Mouse (Mus musculus): ENCODE results near the gene Ebpl. TPM values are rescaled to one million over a fixed set of nuclear protein-coding genes. Genes with fewer than 3 reads are reported as not detected.

The Ebpl gene
- 10.3 and 13.0 TPM in 2 replicates for polyA plus RNA-seq (2014; fragmentation: Nextera tagmentation; extraction: Ambion mirVana)

- Histone ChIP-seq H3K9me3 (ENCODE audit: control insufficient read depth, low read length) (no peaks in the 10 kb centered on the region), H3K4me1 (ENCODE audit: control insufficient read depth, insufficient read depth, low read length) (0 out of 2 replicates have a peak, but pooled peaks cover 5% of the 10 kb centered on the region), H3K36me3 (ENCODE audit: control insufficient read depth, insufficient read depth, low read length) (no peaks in the 10 kb centered on the region; the same call in 1 of the 2 replicates), H3K4me3 (ENCODE audit: low read length) (peak within 1 kb of the TSS; percentile 59), H3K9ac (ENCODE audit: low read depth, low read length) (peak within 1 kb of the TSS; percentile 72), H3K4me2 (replicated peaks; ENCODE audit: low read depth, low read length) (peak within 1 kb of the TSS; percentile 49), H3K27me3 (ENCODE audit: control insufficient read depth, insufficient read depth, low read length) (no peaks in the 10 kb centered on the region), H3K27ac (ENCODE audit: low read depth, low read length) (peak within 1 kb of the TSS; percentile 75)
- under 1% methylated on average over 40 of the region's 40 CpGs for WGBS
- peak; percentile 97 for ATAC-seq (ENCODE audit: low FRiP score, low TSS enrichment)
These were observed at the start of gene Ebpl for GRCm38 (mm10) chr14:61360131-61360980. Gene Ebpl, minus strand, starts transcription at chr14:61360439.

- ATAC-seq (ENCODE audit: low FRiP score, low TSS enrichment): no peak
- WGBS: 56% methylated on average over 2 of the region's 2 CpGs
- Histone ChIP-seq H3K27me3 (ENCODE audit: control insufficient read depth, insufficient read depth, low read length) (no peaks in the 10 kb centered on the region), H3K4me1 (ENCODE audit: control insufficient read depth, insufficient read depth, low read length) (no peaks in the 10 kb centered on the region), H3K4me2 (replicated peaks; ENCODE audit: low read depth, low read length) (no peak overlapping the region), H3K27ac (ENCODE audit: low read depth, low read length) (no peak overlapping the region), H3K9me3 (ENCODE audit: control insufficient read depth, low read length) (no peaks in the 10 kb centered on the region), H3K36me3 (ENCODE audit: control insufficient read depth, insufficient read depth, low read length) (no peaks in the 10 kb centered on the region), H3K9ac (ENCODE audit: low read depth, low read length) (no peak overlapping the region), H3K4me3 (ENCODE audit: low read length) (no peak overlapping the region)
These were observed 49.8 kb upstream of the Ebpl start for GRCm38 (mm10) chr14:61410020-61410419.

GRCm38 (mm10) chr14:61407055-61407454, 46.8 kb upstream of the Ebpl start:
- H3K9me3 ChIP-seq (ENCODE audit: control insufficient read depth, low read length): no peaks in the 10 kb centered on the region
- H3K27me3 ChIP-seq (ENCODE audit: control insufficient read depth, insufficient read depth, low read length): no peaks in the 10 kb centered on the region
- H3K4me1 ChIP-seq (ENCODE audit: control insufficient read depth, insufficient read depth, low read length): no peaks in the 10 kb centered on the region
- no peak overlapping the region for H3K9ac ChIP-seq (ENCODE audit: low read depth, low read length)
- H3K27ac ChIP-seq (ENCODE audit: low read depth, low read length): no peak overlapping the region
- 94% methylated on average over 3 of the region's 3 CpGs for WGBS
- no peak overlapping the region for H3K4me3 ChIP-seq (ENCODE audit: low read length)
- ATAC-seq (ENCODE audit: low FRiP score, low TSS enrichment): no peak
- peaks cover 2% of the 10 kb centered on the region; the same call in 1 of the 2 replicates for H3K36me3 ChIP-seq (ENCODE audit: control insufficient read depth, insufficient read depth, low read length)
- H3K4me2 ChIP-seq (replicated peaks; ENCODE audit: low read depth, low read length): no peak overlapping the region

GRCm38 (mm10) chr14:61405761-61406160, 45.5 kb upstream of the Ebpl start:
- Histone ChIP-seq H3K4me1 (ENCODE audit: control insufficient read depth, insufficient read depth, low read length) (no peaks in the 10 kb centered on the region), H3K36me3 (ENCODE audit: control insufficient read depth, insufficient read depth, low read length) (peaks cover 6% of the 10 kb centered on the region; the same call in 1 of the 2 replicates), H3K9me3 (ENCODE audit: control insufficient read depth, low read length) (no peaks in the 10 kb centered on the region), H3K4me3 (ENCODE audit: low read length) (no peak overlapping the region), H3K9ac (ENCODE audit: low read depth, low read length) (no peak overlapping the region), H3K27me3 (ENCODE audit: control insufficient read depth, insufficient read depth, low read length) (no peaks in the 10 kb centered on the region), H3K27ac (ENCODE audit: low read depth, low read length) (no peak overlapping the region), H3K4me2 (replicated peaks; ENCODE audit: low read depth, low read length) (no peak overlapping the region)
- no peak for ATAC-seq (ENCODE audit: low FRiP score, low TSS enrichment)

- no peaks in the 10 kb centered on the region for H3K27me3 ChIP-seq (ENCODE audit: control insufficient read depth, insufficient read depth, low read length)
- no peak overlapping the region for H3K9ac ChIP-seq (ENCODE audit: low read depth, low read length)
- H3K4me1 ChIP-seq (ENCODE audit: control insufficient read depth, insufficient read depth, low read length): no peaks in the 10 kb centered on the region
- H3K36me3 ChIP-seq (ENCODE audit: control insufficient read depth, insufficient read depth, low read length): peaks cover 11% of the 10 kb centered on the region; the same call in 1 of the 2 replicates
- no peak overlapping the region for H3K27ac ChIP-seq (ENCODE audit: low read depth, low read length)
- WGBS: 86% methylated on average over 3 of the region's 3 CpGs
- H3K4me2 ChIP-seq (replicated peaks; ENCODE audit: low read depth, low read length): no peak overlapping the region
- no peaks in the 10 kb centered on the region for H3K9me3 ChIP-seq (ENCODE audit: control insufficient read depth, low read length)
- no peak for ATAC-seq (ENCODE audit: low FRiP score, low TSS enrichment)
- H3K4me3 ChIP-seq (ENCODE audit: low read length): no peak overlapping the region
These were observed 44.7 kb upstream of the Ebpl start for GRCm38 (mm10) chr14:61404941-61405340.

- H3K27ac ChIP-seq (ENCODE audit: low read depth, low read length): no peak overlapping the region
- ATAC-seq (ENCODE audit: low FRiP score, low TSS enrichment): no peak
These were observed 34.5 kb upstream of the Ebpl start for GRCm38 (mm10) chr14:61394745-61395144.

GRCm38 (mm10) chr14:61390586-61390985, 30.3 kb upstream of the Ebpl start:
- Histone ChIP-seq H3K4me1 (ENCODE audit: control insufficient read depth, insufficient read depth, low read length) (no peaks in the 10 kb centered on the region), H3K4me2 (replicated peaks; ENCODE audit: low read depth, low read length) (no peak overlapping the region), H3K4me3 (ENCODE audit: low read length) (no peak overlapping the region), H3K27ac (ENCODE audit: low read depth, low read length) (no peak overlapping the region), H3K9ac (ENCODE audit: low read depth, low read length) (no peak overlapping the region), H3K27me3 (ENCODE audit: control insufficient read depth, insufficient read depth, low read length) (no peaks in the 10 kb centered on the region), H3K9me3 (ENCODE audit: control insufficient read depth, low read length) (no peaks in the 10 kb centered on the region), H3K36me3 (ENCODE audit: control insufficient read depth, insufficient read depth, low read length) (peaks cover 23% of the 10 kb centered on the region; the same call in 1 of the 2 replicates)
- no peak for ATAC-seq (ENCODE audit: low FRiP score, low TSS enrichment)
- 89% methylated on average over 3 of the region's 3 CpGs for WGBS

More at GRCm38 (mm10) chr14:61394745-61395144, 34.5 kb upstream of the Ebpl start:
- no peaks in the 10 kb centered on the region for H3K4me1 ChIP-seq (ENCODE audit: control insufficient read depth, insufficient read depth, low read length)
- H3K4me2 ChIP-seq (replicated peaks; ENCODE audit: low read depth, low read length): no peak overlapping the region
- H3K36me3 ChIP-seq (ENCODE audit: control insufficient read depth, insufficient read depth, low read length): peaks cover 21% of the 10 kb centered on the region
- H3K4me3 ChIP-seq (ENCODE audit: low read length): no peak overlapping the region
- no peaks in the 10 kb centered on the region for H3K9me3 ChIP-seq (ENCODE audit: control insufficient read depth, low read length)
- H3K9ac ChIP-seq (ENCODE audit: low read depth, low read length): no peak overlapping the region
- 87% methylated on average over 6 of the region's 6 CpGs for WGBS
- no peaks in the 10 kb centered on the region for H3K27me3 ChIP-seq (ENCODE audit: control insufficient read depth, insufficient read depth, low read length)

- Histone ChIP-seq H3K4me1 (ENCODE audit: control insufficient read depth, insufficient read depth, low read length) (no peaks in the 10 kb centered on the region), H3K36me3 (ENCODE audit: control insufficient read depth, insufficient read depth, low read length) (peaks cover 43% of the 10 kb centered on the region), H3K27me3 (ENCODE audit: control insufficient read depth, insufficient read depth, low read length) (no peaks in the 10 kb centered on the region), H3K4me2 (replicated peaks; ENCODE audit: low read depth, low read length) (no peak overlapping the region), H3K9me3 (ENCODE audit: control insufficient read depth, low read length) (no peaks in the 10 kb centered on the region), H3K4me3 (ENCODE audit: low read length) (no peak overlapping the region), H3K9ac (ENCODE audit: low read depth, low read length) (no peak overlapping the region), H3K27ac (ENCODE audit: low read depth, low read length) (no peak overlapping the region)
- 95% methylated on average over 2 of the region's 2 CpGs for WGBS
- no peak for ATAC-seq (ENCODE audit: low FRiP score, low TSS enrichment)
These were observed 7.1 kb upstream of the Ebpl start for GRCm38 (mm10) chr14:61367290-61367689.

GRCm38 (mm10) chr14:61364656-61365055, 4.4 kb upstream of the Ebpl start:
- WGBS: 88% methylated on average over 3 of the region's 3 CpGs
- 0 out of 2 replicates have a peak, but pooled peaks cover 5% of the 10 kb centered on the region for H3K4me1 ChIP-seq (ENCODE audit: control insufficient read depth, insufficient read depth, low read length)
- no peak overlapping the region for H3K4me2 ChIP-seq (replicated peaks; ENCODE audit: low read depth, low read length)
- no peak for ATAC-seq (ENCODE audit: low FRiP score, low TSS enrichment)
- H3K27me3 ChIP-seq (ENCODE audit: control insufficient read depth, insufficient read depth, low read length): no peaks in the 10 kb centered on the region
- no peak overlapping the region for H3K27ac ChIP-seq (ENCODE audit: low read depth, low read length)
- H3K9me3 ChIP-seq (ENCODE audit: control insufficient read depth, low read length): no peaks in the 10 kb centered on the region
- no peak overlapping the region for H3K4me3 ChIP-seq (ENCODE audit: low read length)
- no peak overlapping the region for H3K9ac ChIP-seq (ENCODE audit: low read depth, low read length)
- H3K36me3 ChIP-seq (ENCODE audit: control insufficient read depth, insufficient read depth, low read length): peaks cover 20% of the 10 kb centered on the region

Measured in kidney, embryonic 14.5 days (tissue).